Mouse (Mus musculus) MEL (cell line): ENCODE measurements around the gene Macrod2. TPM values are rescaled to one million over a fixed set of nuclear protein-coding genes. Genes with fewer than 3 reads are reported as not detected.

Experiments
- DNase-seq: peaks from one replicate; pipeline ENCODE4 v3.0.0; 2011; ENCODE audit warnings: low read depth, low spot score
- H3K27ac ChIP-seq: 2 replicates; pipeline ENCODE4 v1.5.1; 2012; ENCODE audit warnings: low read depth, mild to moderate bottlenecking, control low read depth, low read length, moderate library complexity; ENCODE audit not compliant: control insufficient read depth
- H3K27me3 ChIP-seq, 2 experiments: fragments of 150-350 bp in 1 of 2; sonication (generic) in 1 of 2; 2 replicates each; pipeline ENCODE4 v1.6.1; 2012; ENCODE audit warnings: low read length in 2 of 2, mild to moderate bottlenecking in 2 of 2, improper control_type of control experiment in 1 of 2, moderate library complexity in 1 of 2; ENCODE audit not compliant: insufficient read depth in 2 of 2, control insufficient read depth in 1 of 2
- H3K36me3 ChIP-seq, 2 experiments: 2 replicates each; pipeline ENCODE4 v1.6.1; 2012 to 2014; ENCODE audit warnings: low read length in 2 of 2, improper control_type of control experiment in 1 of 2, inconsistent platforms in 1 of 2, mild to moderate bottlenecking in 1 of 2; ENCODE audit not compliant: insufficient read depth in 2 of 2, control insufficient read depth in 1 of 2
- H3K4me1 ChIP-seq, 2 experiments: fragments of 150-350 bp in 1 of 2; sonication (generic) in 1 of 2; 2 replicates each; pipeline ENCODE4 v1.6.1; 2012; ENCODE audit warnings: low read length in 2 of 2, improper control_type of control experiment in 1 of 2, mild to moderate bottlenecking in 1 of 2; ENCODE audit not compliant: insufficient read depth in 2 of 2, control insufficient read depth in 1 of 2
- H3K4me3 ChIP-seq, 2 experiments: fragments of 150-350 bp in 1 of 2; sonication (generic) in 1 of 2; 2 replicates each; pipeline ENCODE4 v1.5.1; 2012; ENCODE audit warnings: low read depth in 2 of 2, low read length in 2 of 2, mild to moderate bottlenecking in 2 of 2, moderate library complexity in 2 of 2, control low read depth in 1 of 2, improper control_type of control experiment in 1 of 2; ENCODE audit not compliant: control insufficient read depth in 1 of 2, insufficient read depth in 1 of 2
- H3K79me2 ChIP-seq: 2 replicates; pipeline ENCODE4 v1.6.1; 2012; ENCODE audit warnings: mild to moderate bottlenecking, low read length, moderate library complexity; ENCODE audit not compliant: control insufficient read depth, poor library complexity, insufficient read depth
- H3K9ac ChIP-seq: 2 replicates; pipeline ENCODE4 v1.6.1; 2012; ENCODE audit warnings: low read depth, mild to moderate bottlenecking, control low read depth, low read length, moderate library complexity; ENCODE audit not compliant: control insufficient read depth, poor library complexity, severe bottlenecking
- H3K9me3 ChIP-seq: fragments of 150-350 bp; sonication (generic); replicated peaks from 2 replicates; pipeline ENCODE4 v1.6.1; 2012; ENCODE audit warnings: mild to moderate bottlenecking, low read length, improper control_type of control experiment, moderate library complexity; ENCODE audit not compliant: insufficient read depth
- CHD1 ChIP-seq: IDR thresholded peaks from 2 replicates; pipeline ENCODE4 v1.6.1; 2012; ENCODE audit warnings: low read depth, mild to moderate bottlenecking, inconsistent platforms, low read length, improper control_type of control experiment
- CTCF ChIP-seq, 3 experiments: IDR thresholded peaks in 2 of 3; conservative IDR thresholded peaks in 1 of 3; 2 replicates each; pipeline ENCODE4 v1.5.1; 2011 to 2012; ENCODE audit warnings: low read length in 3 of 3, low read depth in 2 of 3, mild to moderate bottlenecking in 2 of 3, improper control_type of control experiment in 1 of 3, inconsistent platforms in 1 of 3, mixed read lengths in 1 of 3, moderate library complexity in 1 of 3; ENCODE audit not compliant: control insufficient read depth in 1 of 3, insufficient read depth in 1 of 3, poor library complexity in 1 of 3, severe bottlenecking in 1 of 3
- ELF1 ChIP-seq: IDR thresholded peaks from 2 replicates; pipeline ENCODE4 v1.6.1; 2014; ENCODE audit warnings: low read depth, mild to moderate bottlenecking, inconsistent platforms, low read length, improper control_type of control experiment, moderate library complexity
- EP300 ChIP-seq, 2 experiments: IDR thresholded peaks; 2 replicates each; pipeline ENCODE4 v1.6.1; 2011; ENCODE audit warnings: improper control_type of control experiment in 2 of 2, low read length in 2 of 2, low read depth in 1 of 2, mild to moderate bottlenecking in 1 of 2
- GATA1 ChIP-seq: IDR thresholded peaks from 2 replicates; pipeline ENCODE4 v1.6.1; 2011; ENCODE audit warnings: low read depth, low read length, improper control_type of control experiment
- HCFC1 ChIP-seq: IDR thresholded peaks from 2 replicates; pipeline ENCODE4 v1.6.1; 2012; ENCODE audit warnings: low read depth, mild to moderate bottlenecking, inconsistent platforms, low read length, improper control_type of control experiment, moderate library complexity
- KAT2A ChIP-seq: conservative IDR thresholded peaks from 2 replicates; pipeline ENCODE4 v1.6.1; 2012; ENCODE audit warnings: low read depth, low read length, improper control_type of control experiment, inconsistent platforms
- MAFK ChIP-seq: IDR thresholded peaks from 2 replicates; pipeline ENCODE4 v1.6.1; 2011; ENCODE audit warnings: low read depth, mild to moderate bottlenecking, low read length, improper control_type of control experiment, borderline replicate concordance
- MAZ ChIP-seq: IDR thresholded peaks from 2 replicates; pipeline ENCODE4 v1.6.1; 2012; ENCODE audit warnings: low read depth, mild to moderate bottlenecking, inconsistent platforms, low read length, improper control_type of control experiment
- MEF2A ChIP-seq: IDR thresholded peaks from 2 replicates; pipeline ENCODE4 v1.6.1; 2014; ENCODE audit warnings: low read depth, mild to moderate bottlenecking, inconsistent platforms, low read length, improper control_type of control experiment; ENCODE audit not compliant: poor library complexity, insufficient replicate concordance, severe bottlenecking; ENCODE audit errors: extremely low read depth
- MXI1 ChIP-seq: IDR thresholded peaks from 2 replicates; pipeline ENCODE4 v1.6.1; 2011; ENCODE audit warnings: mild to moderate bottlenecking, low read depth, low read length, improper control_type of control experiment
- MYB ChIP-seq: IDR thresholded peaks from 2 replicates; pipeline ENCODE4 v1.6.1; 2011; ENCODE audit warnings: mild to moderate bottlenecking, low read depth, low read length, improper control_type of control experiment
- MYC ChIP-seq: IDR thresholded peaks from 2 replicates; pipeline ENCODE4 v1.6.1; 2011; ENCODE audit warnings: low read depth, mild to moderate bottlenecking, low read length, improper control_type of control experiment, moderate library complexity
- NELFE ChIP-seq: IDR thresholded peaks from 2 replicates; pipeline ENCODE4 v1.6.1; 2011; ENCODE audit warnings: low read depth, low read length, improper control_type of control experiment
- NRF1 ChIP-seq: IDR thresholded peaks from 2 replicates; pipeline ENCODE4 v1.6.1; 2014; ENCODE audit warnings: low read depth, mild to moderate bottlenecking, inconsistent platforms, low read length, improper control_type of control experiment, moderate library complexity; ENCODE audit not compliant: poor library complexity, insufficient read depth, severe bottlenecking
- POLR2AphosphoS5 ChIP-seq: IDR thresholded peaks from 2 replicates; pipeline ENCODE4 v1.6.1; 2012; ENCODE audit warnings: low read depth, borderline replicate concordance, mild to moderate bottlenecking, inconsistent platforms, low read length, moderate library complexity, mixed read lengths
- RCOR1 ChIP-seq: IDR thresholded peaks from 2 replicates; pipeline ENCODE4 v1.6.1; 2012; ENCODE audit warnings: low read depth, mild to moderate bottlenecking, inconsistent platforms, low read length, improper control_type of control experiment
- SIN3A ChIP-seq: IDR thresholded peaks from 2 replicates; pipeline ENCODE4 v1.6.1; 2012; ENCODE audit warnings: low read length, improper control_type of control experiment, inconsistent platforms
- SMC3 ChIP-seq: IDR thresholded peaks from 2 replicates; pipeline ENCODE4 v1.6.1; 2011; ENCODE audit warnings: low read depth, low read length, improper control_type of control experiment
- TAL1 ChIP-seq: IDR thresholded peaks from 2 replicates; pipeline ENCODE4 v1.6.1; 2012; ENCODE audit warnings: mild to moderate bottlenecking, inconsistent platforms, low read length, moderate library complexity, mixed read lengths
- TBP ChIP-seq: IDR thresholded peaks from 2 replicates; pipeline ENCODE4 v1.8.0; 2011; ENCODE audit warnings: low read depth, low read length, improper control_type of control experiment
- ZC3H11A ChIP-seq: IDR thresholded peaks from 2 replicates; pipeline ENCODE4 v1.6.1; 2012; ENCODE audit warnings: low read depth, mild to moderate bottlenecking, inconsistent platforms, low read length, improper control_type of control experiment
- ZKSCAN1 ChIP-seq: IDR thresholded peaks from 2 replicates; pipeline ENCODE4 v1.6.1; 2012; ENCODE audit warnings: low read depth, mild to moderate bottlenecking, inconsistent platforms, low read length, improper control_type of control experiment, moderate library complexity
- ZMIZ1 ChIP-seq: IDR thresholded peaks from 2 replicates; pipeline ENCODE4 v1.6.1; 2012; ENCODE audit warnings: low read depth, mild to moderate bottlenecking, inconsistent platforms, low read length, improper control_type of control experiment, moderate library complexity
- ZNF384 ChIP-seq: IDR thresholded peaks from 2 replicates; pipeline ENCODE4 v1.6.1; 2012; ENCODE audit warnings: low read depth, mild to moderate bottlenecking, inconsistent platforms, low read length, improper control_type of control experiment
- polyA plus RNA-seq, 2 experiments: library from polyadenylated mRNA; stranded (reverse) in 1 of 2; unstranded in 1 of 2; fragments of >175 nt in 1 of 2; fragments of >200 nt in 1 of 2; gene quantifications; 2 replicates each; pipeline versions ENCODE4 v1.2.1 to v1.2.4; 2012; ENCODE audit warnings: low replicate concordance in 2 of 2, low read depth in 1 of 2; ENCODE audit not compliant: insufficient read length in 2 of 2, insufficient read depth in 1 of 2, missing spikeins in 1 of 2
- total RNA-seq: library from RNA; depleted of rRNA; stranded (reverse); fragments of 300-350 nt; gene quantifications from 2 replicates; pipeline ENCODE4 v1.2.3, GENCODE M21; 2012

Macrod2 gene
- total and polyA plus RNA-seq, 3 experiments = not detected

GRCm38 (mm10) chr2:140898408-140898985, 503.4 kb downstream of the Macrod2 start:
- DNase-seq = no peak
- H3K36me3 ChIP-seq = no peaks in the 10 kb centered on the region
- H3K4me3 ChIP-seq = no peak overlapping the region
- H3K4me1 ChIP-seq = no peaks in the 10 kb centered on the region
- no peaks in the 10 kb centered on the region for H3K79me2 ChIP-seq
- TF ChIP-seq MEF2A (no peak), KAT2A (no peak), NELFE (no peak), MYC (no peak), MXI1 (no peak), SMC3 (no peak), RCOR1 (no peak), MYB (no peak)
- TF ChIP-seq, all 39 proteins: peak for 0
- no peak overlapping the region for H3K9ac ChIP-seq
- no peaks in the 10 kb centered on the region for H3K9me3 ChIP-seq
- H3K27ac ChIP-seq = no peak overlapping the region
- H3K27me3 ChIP-seq = no peaks in the 10 kb centered on the region

GRCm38 (mm10) chr2:140905331-140905730, 510.2 kb downstream of the Macrod2 start:
- Histone ChIP-seq H3K4me1 (no peaks in the 10 kb centered on the region), H3K36me3 (no peaks in the 10 kb centered on the region), H3K79me2 (no peaks in the 10 kb centered on the region), H3K9me3 (no peaks in the 10 kb centered on the region), H3K27me3 (no peaks in the 10 kb centered on the region), H3K4me3 (no peak overlapping the region), H3K9ac (no peak overlapping the region), H3K27ac (no peak overlapping the region)
- DNase-seq = no peak
- TF ChIP-seq EP300 (IDR thresholded peaks at IDR 0.05; ENCODE audit: low read depth in 1 of 2, low read length in 2 of 2) (no peak), TAL1 (no peak), KAT2A (no peak), GATA1 (no peak), ZC3H11A (no peak), ZNF384 (no peak), MEF2A (no peak), MAZ (no peak), MYC (no peak), HCFC1 (no peak), SIN3A (no peak)

GRCm38 (mm10) chr2:140906123-140906522, 511.0 kb downstream of the Macrod2 start:
- no peak for TF ChIP-seq ZMIZ1
- no peak for TF ChIP-seq TBP
- no peak for TF ChIP-seq SIN3A
- no peak for TF ChIP-seq POLR2AphosphoS5
- TF ChIP-seq CHD1 = no peak
- TF ChIP-seq MEF2A = no peak
- no peak for TF ChIP-seq MAFK
- no peak for TF ChIP-seq ELF1
- no peak for TF ChIP-seq ZNF384
- no peak for TF ChIP-seq ZKSCAN1
- no peak for TF ChIP-seq NRF1
- TF ChIP-seq CTCF (IDR thresholded peaks at IDR 0.05 in 2 of 3, conservative IDR thresholded peaks at IDR 0.05 in 1 of 3; ENCODE audit: control insufficient read depth in 1 of 3, insufficient read depth in 1 of 3, low read depth in 2 of 3, low read length in 3 of 3, poor library complexity in 1 of 3, severe bottlenecking in 1 of 3) = no peak
- TF ChIP-seq NELFE = no peak
- no peak for TF ChIP-seq MXI1
- TF ChIP-seq, all 39 proteins: peak for 0
- Histone ChIP-seq H3K9ac (no peak overlapping the region), H3K4me3 (no peak overlapping the region), H3K9me3 (no peaks in the 10 kb centered on the region), H3K27me3 (no peaks in the 10 kb centered on the region), H3K36me3 (no peaks in the 10 kb centered on the region), H3K4me1 (no peaks in the 10 kb centered on the region), H3K79me2 (no peaks in the 10 kb centered on the region), H3K27ac (no peak overlapping the region)
- DNase-seq = no peak
